Mouse (Mus musculus) heart, postnatal 0 days (tissue): ENCODE data around the gene Lysmd1.

Experiments used
- CTCF ChIP-seq: IDR thresholded peaks from 2 replicates; pipeline ENCODE4 v1.5.1; 2016; ENCODE audit warnings: antibody characterized with exemption, control low read depth, low read depth
- EP300 ChIP-seq: IDR thresholded peaks from 2 replicates; pipeline ENCODE4 v1.6.1; 2016; ENCODE audit warnings: antibody characterized with exemption, low read depth

DNA sequence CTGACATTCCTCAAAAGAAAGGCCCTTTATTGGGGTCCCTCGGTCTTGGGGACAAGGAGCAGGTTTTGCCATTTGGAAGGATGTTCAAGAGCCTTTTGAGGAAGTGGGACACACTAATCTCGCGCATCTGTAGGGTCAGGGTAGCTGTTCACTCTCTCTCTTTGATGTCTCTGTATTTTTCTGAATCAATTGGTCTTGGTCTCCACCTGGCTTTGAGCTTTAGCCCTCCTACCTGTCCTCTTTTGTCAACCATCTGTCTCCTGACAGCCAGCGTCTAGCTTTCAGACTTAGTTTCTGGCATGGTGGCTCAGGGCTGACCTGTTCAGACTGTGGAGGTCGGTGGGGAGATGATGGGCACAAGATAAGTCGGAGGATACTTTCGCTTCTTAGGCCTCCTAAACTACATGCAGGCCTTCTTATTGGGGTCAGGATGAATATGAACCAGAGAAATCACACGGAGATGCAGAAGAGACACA lies 25.7 kb downstream of the Lysmd1 start:
- TF ChIP-seq CTCF (no peak), EP300 (no peak)
